Mouse (Mus musculus): Measurements from ENCODE around the gene Plcb4. TPM values are rescaled to one million over a fixed set of nuclear protein-coding genes. Genes with fewer than 3 reads are reported as not detected.

Plcb4 gene
- total and polyA plus RNA-seq, 2 experiments from 2014 or later = 31.4 to 66.6 TPM

DNA sequence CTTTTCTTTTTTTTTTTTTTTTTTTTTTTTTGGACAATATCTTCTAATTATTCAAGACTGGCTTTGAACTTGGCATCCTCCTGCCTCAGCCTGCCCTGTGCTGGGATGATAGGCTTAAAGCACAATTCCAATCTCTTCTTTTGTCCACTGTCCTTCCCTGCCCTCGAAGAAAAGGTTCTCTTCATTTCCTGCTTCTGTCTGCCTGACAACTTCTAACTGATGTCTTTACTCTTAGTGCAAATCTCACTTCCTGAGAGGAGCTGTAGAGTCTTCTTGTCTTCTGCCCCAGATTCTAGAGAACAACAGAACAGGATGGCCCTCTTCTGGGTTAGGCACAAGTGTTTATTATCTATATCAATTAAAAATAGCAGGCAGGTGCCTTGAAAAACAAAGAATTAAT is 80.1 kb downstream of the Plcb4 start:
- Histone ChIP-seq H3K9ac (replicated peaks; ENCODE audit: low read length, poor library complexity, severe bottlenecking) (no peak overlapping the region), H3K27ac (ENCODE audit: low read depth, low read length) (no peak overlapping the region), H3K27me3 (ENCODE audit: insufficient read depth, low read length) (no peaks in the 10 kb centered on the region), H3K4me3 (ENCODE audit: low read depth, low read length) (no peak overlapping the region), H3K9me3 (ENCODE audit: low read length) (no peaks in the 10 kb centered on the region), H3K4me2 (ENCODE audit: low read depth, low read length, poor library complexity, severe bottlenecking) (no peak overlapping the region), H3K36me3 (ENCODE audit: insufficient read depth, low read length) (no peaks in the 10 kb centered on the region), H3K4me1 (ENCODE audit: insufficient read depth, low read length) (no peaks in the 10 kb centered on the region)
- DNase-seq (ENCODE audit: low spot score) (no peak), ATAC-seq (ENCODE audit: low FRiP score) (no peak)
- no peak for TF ChIP-seq CTCF (IDR thresholded peaks at IDR 0.05)
- 71% methylated on average over 1 of the region's 1 CpGs for WGBS

GRCm38 (mm10) chr2:135742954-135743700 is 84.3 kb downstream of the Plcb4 start:
- no peaks in the 10 kb centered on the region for H3K9me3 ChIP-seq (ENCODE audit: low read length)
- ATAC-seq (ENCODE audit: low FRiP score) (peak; percentile 39; the same call in 1 of the 2 replicates), DNase-seq (ENCODE audit: low spot score) (peak; percentile 75)
- no peak overlapping the region for H3K4me3 ChIP-seq (ENCODE audit: low read depth, low read length)
- no peaks in the 10 kb centered on the region for H3K4me1 ChIP-seq (ENCODE audit: insufficient read depth, low read length)
- no peak overlapping the region for H3K9ac ChIP-seq (replicated peaks; ENCODE audit: low read length, poor library complexity, severe bottlenecking)
- no peaks in the 10 kb centered on the region for H3K27me3 ChIP-seq (ENCODE audit: insufficient read depth, low read length)
- no peaks in the 10 kb centered on the region for H3K36me3 ChIP-seq (ENCODE audit: insufficient read depth, low read length)
- 13% methylated on average over 10 of the region's 10 CpGs for WGBS
- peak overlapping the region; percentile 28; the same call in 1 of the 2 replicates for H3K27ac ChIP-seq (ENCODE audit: low read depth, low read length)
- no peak overlapping the region for H3K4me2 ChIP-seq (ENCODE audit: low read depth, low read length, poor library complexity, severe bottlenecking)
- TF ChIP-seq CTCF (IDR thresholded peaks at IDR 0.05) = no peak

DNA sequence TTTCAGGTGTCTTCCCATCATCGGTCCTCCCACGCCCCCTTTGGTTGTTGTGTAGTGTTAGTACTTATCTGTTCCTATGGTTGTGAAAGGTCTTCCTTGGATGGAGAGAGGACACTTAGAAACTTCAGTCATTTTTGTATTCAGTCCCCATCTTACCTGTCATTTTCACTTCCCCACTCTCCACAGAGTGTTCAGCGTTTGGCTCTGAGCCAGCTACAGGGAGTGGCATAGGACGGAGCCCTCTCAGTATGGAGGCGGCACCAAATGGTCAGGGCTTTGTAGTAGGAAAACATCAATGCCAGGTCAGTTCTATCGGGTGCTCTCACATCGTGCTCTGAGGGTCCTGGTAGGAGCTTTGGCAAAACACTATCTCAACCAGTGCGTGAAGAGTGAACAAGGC is 85.9 kb downstream of the Plcb4 start:
- 68% methylated on average over 8 of the region's 8 CpGs for WGBS
- Histone ChIP-seq H3K27me3 (ENCODE audit: insufficient read depth, low read length) (no peaks in the 10 kb centered on the region), H3K27ac (ENCODE audit: low read depth, low read length) (no peak overlapping the region), H3K4me2 (ENCODE audit: low read depth, low read length, poor library complexity, severe bottlenecking) (no peak overlapping the region), H3K9ac (replicated peaks; ENCODE audit: low read length, poor library complexity, severe bottlenecking) (no peak overlapping the region), H3K9me3 (ENCODE audit: low read length) (no peaks in the 10 kb centered on the region), H3K4me1 (ENCODE audit: insufficient read depth, low read length) (no peaks in the 10 kb centered on the region), H3K36me3 (ENCODE audit: insufficient read depth, low read length) (no peaks in the 10 kb centered on the region), H3K4me3 (ENCODE audit: low read depth, low read length) (no peak overlapping the region)
- no peak for ATAC-seq (ENCODE audit: low FRiP score)
- no peak for DNase-seq (ENCODE audit: low spot score)
- no peak for TF ChIP-seq CTCF (IDR thresholded peaks at IDR 0.05)

- H3K9me3 ChIP-seq (ENCODE audit: low read length) = no peaks in the 10 kb centered on the region
- H3K36me3 ChIP-seq (ENCODE audit: insufficient read depth, low read length) = no peaks in the 10 kb centered on the region
- H3K27ac ChIP-seq (ENCODE audit: low read depth, low read length) = no peak overlapping the region
- H3K4me1 ChIP-seq (ENCODE audit: insufficient read depth, low read length) = no peaks in the 10 kb centered on the region
- no peak for ATAC-seq (ENCODE audit: low FRiP score)
- no peak overlapping the region for H3K9ac ChIP-seq (replicated peaks; ENCODE audit: low read length, poor library complexity, severe bottlenecking)
- DNase-seq (ENCODE audit: low spot score) = peak; percentile 48
- 53% methylated on average over 7 of the region's 7 CpGs for WGBS
- H3K27me3 ChIP-seq (ENCODE audit: insufficient read depth, low read length) = no peaks in the 10 kb centered on the region
- no peak overlapping the region for H3K4me3 ChIP-seq (ENCODE audit: low read depth, low read length)
- H3K4me2 ChIP-seq (ENCODE audit: low read depth, low read length, poor library complexity, severe bottlenecking) = no peak overlapping the region
- peak; percentile 54 for TF ChIP-seq CTCF (IDR thresholded peaks at IDR 0.05)
Measured at GRCm38 (mm10) chr2:135745126-135745525, 86.3 kb downstream of the Plcb4 start.

DNA sequence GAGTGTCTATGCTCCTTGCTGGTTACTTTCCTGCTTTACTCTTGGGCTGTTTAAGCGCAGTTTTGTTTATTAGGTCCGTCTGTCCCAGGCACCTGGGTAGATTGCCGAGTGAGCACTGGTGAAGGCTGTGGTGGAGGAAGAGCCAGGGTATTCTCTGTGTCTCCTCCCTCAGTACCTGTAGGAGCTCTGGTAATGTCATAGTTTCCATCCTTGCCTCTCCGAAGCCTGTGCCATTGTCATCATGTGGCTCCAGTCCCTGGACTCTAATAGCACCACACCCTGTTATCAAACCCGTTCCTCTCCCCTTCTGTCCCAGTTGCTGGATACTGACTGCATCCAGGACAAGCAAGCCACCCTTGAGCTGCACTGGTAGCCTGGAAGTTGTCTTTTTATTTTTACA is 89.6 kb downstream of the Plcb4 start:
- DNase-seq (ENCODE audit: low spot score) (no peak), ATAC-seq (ENCODE audit: low FRiP score) (no peak)
- no peak overlapping the region for H3K4me2 ChIP-seq (ENCODE audit: low read depth, low read length, poor library complexity, severe bottlenecking)
- no peaks in the 10 kb centered on the region for H3K36me3 ChIP-seq (ENCODE audit: insufficient read depth, low read length)
- WGBS = 89% methylated on average over 5 of the region's 5 CpGs
- H3K27ac ChIP-seq (ENCODE audit: low read depth, low read length) = no peak overlapping the region
- no peaks in the 10 kb centered on the region for H3K4me1 ChIP-seq (ENCODE audit: insufficient read depth, low read length)
- no peak overlapping the region for H3K9ac ChIP-seq (replicated peaks; ENCODE audit: low read length, poor library complexity, severe bottlenecking)
- H3K27me3 ChIP-seq (ENCODE audit: insufficient read depth, low read length) = no peaks in the 10 kb centered on the region
- H3K4me3 ChIP-seq (ENCODE audit: low read depth, low read length) = no peak overlapping the region
- no peak for TF ChIP-seq CTCF (IDR thresholded peaks at IDR 0.05)
- H3K9me3 ChIP-seq (ENCODE audit: low read length) = no peaks in the 10 kb centered on the region

- H3K4me1 ChIP-seq (ENCODE audit: insufficient read depth, low read length) = no peaks in the 10 kb centered on the region
- no peaks in the 10 kb centered on the region for H3K27me3 ChIP-seq (ENCODE audit: insufficient read depth, low read length)
- DNase-seq (ENCODE audit: low spot score) = no peak
- H3K27ac ChIP-seq (ENCODE audit: low read depth, low read length) = no peak overlapping the region
- 70% methylated on average over 15 of the region's 15 CpGs for WGBS
- no peak overlapping the region for H3K4me3 ChIP-seq (ENCODE audit: low read depth, low read length)
- no peaks in the 10 kb centered on the region for H3K36me3 ChIP-seq (ENCODE audit: insufficient read depth, low read length)
- H3K9ac ChIP-seq (replicated peaks; ENCODE audit: low read length, poor library complexity, severe bottlenecking) = no peak overlapping the region
- no peak for TF ChIP-seq CTCF (IDR thresholded peaks at IDR 0.05)
- no peaks in the 10 kb centered on the region for H3K9me3 ChIP-seq (ENCODE audit: low read length)
- H3K4me2 ChIP-seq (ENCODE audit: low read depth, low read length, poor library complexity, severe bottlenecking) = no peak overlapping the region
- no peak for ATAC-seq (ENCODE audit: low FRiP score)
Measured at GRCm38 (mm10) chr2:135749606-135750005, 90.8 kb downstream of the Plcb4 start.
